Mouse (Mus musculus): ENCODE data around the gene Tfeb.

DNA sequence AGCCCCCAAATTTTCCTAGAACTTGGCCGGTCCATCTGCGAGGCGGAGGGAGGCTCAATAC lies 42.6 kb upstream of the Tfeb start, which contains the start of gene Gm21981:
- TF ChIP-seq POLR2A (IDR thresholded peaks at IDR 0.05; ENCODE audit: low read depth, low read length) (no peak), CTCF (conservative IDR thresholded peaks at IDR 0.05; ENCODE audit: insufficient read depth, insufficient read length, low read depth, low read length) (no peak)

Measured in kidney, adult 2 months (tissue).